Mouse (Mus musculus): ENCODE results near the gene Elovl2. TPM values are rescaled to one million over a fixed set of nuclear protein-coding genes. Genes with fewer than 3 reads are reported as not detected.

The Elovl2 gene
- polyA plus RNA-seq, 1 experiment: not detected

- Histone ChIP-seq H3K27ac (replicated peaks; ENCODE audit: low read depth, low read length) (no peak overlapping the region), H3K4me3 (ENCODE audit: insufficient read depth, low read depth, low read length) (no peak overlapping the region)
Observed at GRCm38 (mm10) chr13:41244306-41244830, 24.2 kb upstream of the Elovl2 start.

GRCm38 (mm10) chr13:41241557-41241956, 21.4 kb upstream of the Elovl2 start:
- Histone ChIP-seq H3K4me1 (ENCODE audit: control insufficient read depth, insufficient read depth, insufficient read length, low read length) (no peaks in the 10 kb centered on the region), H3K27ac (replicated peaks; ENCODE audit: low read depth, low read length) (no peak overlapping the region), H3K4me3 (ENCODE audit: insufficient read depth, low read depth, low read length) (no peak overlapping the region)

More at GRCm38 (mm10) chr13:41244306-41244830, 24.2 kb upstream of the Elovl2 start:
- H3K4me1 ChIP-seq (ENCODE audit: control insufficient read depth, insufficient read depth, insufficient read length, low read length): no peaks in the 10 kb centered on the region; the same call in 1 of the 2 replicates

- Histone ChIP-seq H3K27ac (replicated peaks; ENCODE audit: low read depth, low read length) (no peak overlapping the region), H3K4me1 (ENCODE audit: control insufficient read depth, insufficient read depth, insufficient read length, low read length) (no peaks in the 10 kb centered on the region), H3K4me3 (ENCODE audit: insufficient read depth, low read depth, low read length) (no peak overlapping the region)
Observed at GRCm38 (mm10) chr13:41238805-41239130, 18.6 kb upstream of the Elovl2 start.

- H3K27ac ChIP-seq (replicated peaks; ENCODE audit: low read depth, low read length): no peak overlapping the region
- H3K4me3 ChIP-seq (ENCODE audit: insufficient read depth, low read depth, low read length): no peak overlapping the region
Observed at GRCm38 (mm10) chr13:41238035-41238804, 18.0 kb upstream of the Elovl2 start.

GRCm38 (mm10) chr13:41235845-41236741, 15.9 kb upstream of the Elovl2 start:
- Histone ChIP-seq H3K4me3 (ENCODE audit: insufficient read depth, low read depth, low read length) (no peak overlapping the region), H3K27ac (replicated peaks; ENCODE audit: low read depth, low read length) (no peak overlapping the region), H3K4me1 (ENCODE audit: control insufficient read depth, insufficient read depth, insufficient read length, low read length) (no peaks in the 10 kb centered on the region)

More at GRCm38 (mm10) chr13:41238035-41238804, 18.0 kb upstream of the Elovl2 start:
- H3K4me1 ChIP-seq (ENCODE audit: control insufficient read depth, insufficient read depth, insufficient read length, low read length): no peaks in the 10 kb centered on the region

- Histone ChIP-seq H3K4me3 (ENCODE audit: insufficient read depth, low read depth, low read length) (no peak overlapping the region), H3K27ac (replicated peaks; ENCODE audit: low read depth, low read length) (no peak overlapping the region), H3K4me1 (ENCODE audit: control insufficient read depth, insufficient read depth, insufficient read length, low read length) (no peaks in the 10 kb centered on the region)
Observed at GRCm38 (mm10) chr13:41235181-41235580, 15.0 kb upstream of the Elovl2 start.

- Histone ChIP-seq H3K27ac (replicated peaks; ENCODE audit: low read depth, low read length) (no peak overlapping the region), H3K4me1 (ENCODE audit: control insufficient read depth, insufficient read depth, insufficient read length, low read length) (no peaks in the 10 kb centered on the region), H3K4me3 (ENCODE audit: insufficient read depth, low read depth, low read length) (no peak overlapping the region)
Observed at GRCm38 (mm10) chr13:41233241-41233640, 13.0 kb upstream of the Elovl2 start.

GRCm38 (mm10) chr13:41232209-41232608, 12.0 kb upstream of the Elovl2 start:
- H3K4me3 ChIP-seq (ENCODE audit: insufficient read depth, low read depth, low read length): no peak overlapping the region
- no peaks in the 10 kb centered on the region for H3K4me1 ChIP-seq (ENCODE audit: control insufficient read depth, insufficient read depth, insufficient read length, low read length)

GRCm38 (mm10) chr13:41231389-41231983, 11.3 kb upstream of the Elovl2 start:
- Histone ChIP-seq H3K4me1 (ENCODE audit: control insufficient read depth, insufficient read depth, insufficient read length, low read length) (no peaks in the 10 kb centered on the region), H3K27ac (replicated peaks; ENCODE audit: low read depth, low read length) (no peak overlapping the region), H3K4me3 (ENCODE audit: insufficient read depth, low read depth, low read length) (no peak overlapping the region)

More at GRCm38 (mm10) chr13:41232209-41232608, 12.0 kb upstream of the Elovl2 start:
- no peak overlapping the region for H3K27ac ChIP-seq (replicated peaks; ENCODE audit: low read depth, low read length)

GRCm38 (mm10) chr13:41230256-41230655, 10.1 kb upstream of the Elovl2 start:
- Histone ChIP-seq H3K4me3 (ENCODE audit: insufficient read depth, low read depth, low read length) (no peak overlapping the region), H3K4me1 (ENCODE audit: control insufficient read depth, insufficient read depth, insufficient read length, low read length) (no peaks in the 10 kb centered on the region), H3K27ac (replicated peaks; ENCODE audit: low read depth, low read length) (no peak overlapping the region)

GRCm38 (mm10) chr13:41228060-41228459, 7.9 kb upstream of the Elovl2 start:
- Histone ChIP-seq H3K4me1 (ENCODE audit: control insufficient read depth, insufficient read depth, insufficient read length, low read length) (no peaks in the 10 kb centered on the region), H3K27ac (replicated peaks; ENCODE audit: low read depth, low read length) (no peak overlapping the region), H3K4me3 (ENCODE audit: insufficient read depth, low read depth, low read length) (no peak overlapping the region)

GRCm38 (mm10) chr13:41226513-41226912, 6.3 kb upstream of the Elovl2 start:
- no peak overlapping the region for H3K27ac ChIP-seq (replicated peaks; ENCODE audit: low read depth, low read length)
- H3K4me3 ChIP-seq (ENCODE audit: insufficient read depth, low read depth, low read length): no peak overlapping the region
- no peaks in the 10 kb centered on the region for H3K4me1 ChIP-seq (ENCODE audit: control insufficient read depth, insufficient read depth, insufficient read length, low read length)

GRCm38 (mm10) chr13:41219687-41220303, 410 bp downstream of the Elovl2 start:
- Histone ChIP-seq H3K4me3 (ENCODE audit: insufficient read depth, low read depth, low read length) (peak overlapping the region; percentile 55), H3K27ac (replicated peaks; ENCODE audit: low read depth, low read length) (no peak overlapping the region), H3K4me1 (ENCODE audit: control insufficient read depth, insufficient read depth, insufficient read length, low read length) (no peaks in the 10 kb centered on the region; the same call in 1 of the 2 replicates)

GRCm38 (mm10) chr13:41219056-41219455, 1.1 kb downstream of the Elovl2 start:
- H3K4me1 ChIP-seq (ENCODE audit: control insufficient read depth, insufficient read depth, insufficient read length, low read length): no peaks in the 10 kb centered on the region; the same call in 1 of the 2 replicates
- no peak overlapping the region for H3K4me3 ChIP-seq (ENCODE audit: insufficient read depth, low read depth, low read length)
- H3K27ac ChIP-seq (replicated peaks; ENCODE audit: low read depth, low read length): no peak overlapping the region

All from brown adipose tissue, adult 24 weeks (tissue).